Mouse (Mus musculus) heart, adult 8-10 months (tissue): ENCODE results near the gene Nfic. TPM values are rescaled to one million over a fixed set of nuclear protein-coding genes. Genes with fewer than 3 reads are reported as not detected.

Experiments used
- DNase-seq: peaks from one replicate; pipeline ENCODE4 v3.0.0; 2022; ENCODE audit warnings: low spot score
- total RNA-seq, 4 experiments: library from RNA; stranded (reverse); gene quantifications; 2 replicates each; pipeline ENCODE4 v1.2.4; 2022

Nfic gene
- total RNA-seq, 4 experiments from 2014 or later, result 100 to 132 (median 108) TPM

DNA sequence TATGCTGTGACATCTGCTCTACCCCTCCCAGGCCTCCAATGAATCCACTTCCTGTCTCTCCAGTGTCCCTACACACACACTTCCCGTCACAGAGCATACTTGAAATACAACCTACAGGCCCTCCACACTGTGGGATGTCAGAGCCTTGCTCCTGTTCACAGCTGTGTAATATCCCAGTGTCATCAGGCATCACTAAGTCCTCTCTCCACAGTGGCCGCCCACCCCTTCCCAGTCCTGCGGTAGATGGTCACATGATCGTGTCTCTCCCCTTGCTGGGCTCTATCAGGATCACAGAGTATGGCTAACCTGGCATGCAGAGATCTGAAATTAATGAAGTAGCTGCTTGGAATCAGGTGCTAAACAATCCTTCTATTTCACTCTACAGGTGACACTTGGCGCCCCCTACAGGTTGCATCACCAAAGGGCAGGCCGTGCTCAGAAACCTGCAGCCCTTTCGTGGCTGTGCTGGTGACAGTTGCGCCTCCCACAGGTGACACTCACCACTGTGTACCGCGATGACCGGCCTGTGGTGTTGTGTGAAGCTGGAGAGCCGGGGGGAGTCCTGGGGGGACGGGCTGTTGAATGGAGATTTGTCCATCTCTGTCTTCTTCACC, 49.7 kb downstream of the Nfic start:
- no peak for DNase-seq

DNA sequence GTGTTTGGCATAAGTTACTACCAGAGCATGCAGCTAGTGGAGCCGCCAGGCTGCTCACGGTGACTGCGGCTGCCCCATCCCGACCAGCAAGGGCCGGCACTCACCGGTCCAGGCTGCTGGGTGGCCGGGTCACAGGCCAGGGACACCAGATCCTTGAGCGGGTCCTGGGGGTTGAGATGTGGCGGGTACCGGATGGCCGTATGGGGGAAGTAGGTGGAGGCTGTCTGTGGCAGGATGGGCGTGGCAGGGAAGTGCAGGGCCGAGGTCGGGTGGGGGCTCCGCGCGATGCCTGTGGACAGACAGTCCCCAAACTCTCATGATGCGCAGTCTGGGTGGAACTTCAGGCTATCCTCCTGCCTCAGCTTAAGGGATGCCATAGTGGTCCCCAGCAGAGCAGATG, 50.7 kb downstream of the Nfic start:
- DNase-seq, result no peak

DNA sequence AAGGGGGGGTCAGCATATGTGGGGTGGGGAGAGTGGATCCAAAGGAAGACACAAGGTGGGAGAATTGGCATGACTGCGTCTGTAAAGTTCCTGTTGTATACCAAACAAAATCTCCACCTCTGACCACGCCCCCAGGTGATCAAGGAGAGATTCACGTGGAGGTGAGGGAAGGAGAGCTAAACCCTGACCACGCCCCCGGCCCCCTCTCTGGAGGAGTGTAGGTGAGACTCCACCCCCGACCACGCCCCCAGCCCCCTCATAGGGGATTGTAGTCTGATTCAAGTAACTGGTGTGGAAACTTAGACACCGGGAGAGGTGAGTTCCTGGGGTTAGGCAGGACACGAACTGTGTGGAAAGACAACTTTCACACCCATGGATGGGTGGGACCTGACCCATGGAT, 51.4 kb downstream of the Nfic start:
- DNase-seq, result no peak

DNA sequence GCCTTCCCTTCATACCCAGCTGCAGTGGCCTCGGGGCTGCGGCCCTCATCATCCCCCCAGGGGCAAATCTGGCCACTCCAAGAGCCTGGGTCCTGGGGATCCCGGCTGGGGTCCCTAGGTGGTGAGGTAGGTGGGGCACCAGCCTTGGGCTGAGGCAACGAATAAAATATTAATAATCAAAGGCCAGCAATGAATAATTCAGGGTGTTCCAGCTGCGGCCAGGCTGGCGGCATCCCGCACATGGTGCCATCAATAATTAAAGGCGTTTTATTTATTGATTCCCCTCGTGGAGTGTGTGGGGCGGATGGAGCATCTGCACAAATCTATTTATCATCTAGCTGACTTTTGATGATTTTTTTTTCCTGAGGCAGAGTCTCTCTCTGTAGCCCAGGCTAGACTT, 51.9 kb downstream of the Nfic start:
- no peak for DNase-seq

DNA sequence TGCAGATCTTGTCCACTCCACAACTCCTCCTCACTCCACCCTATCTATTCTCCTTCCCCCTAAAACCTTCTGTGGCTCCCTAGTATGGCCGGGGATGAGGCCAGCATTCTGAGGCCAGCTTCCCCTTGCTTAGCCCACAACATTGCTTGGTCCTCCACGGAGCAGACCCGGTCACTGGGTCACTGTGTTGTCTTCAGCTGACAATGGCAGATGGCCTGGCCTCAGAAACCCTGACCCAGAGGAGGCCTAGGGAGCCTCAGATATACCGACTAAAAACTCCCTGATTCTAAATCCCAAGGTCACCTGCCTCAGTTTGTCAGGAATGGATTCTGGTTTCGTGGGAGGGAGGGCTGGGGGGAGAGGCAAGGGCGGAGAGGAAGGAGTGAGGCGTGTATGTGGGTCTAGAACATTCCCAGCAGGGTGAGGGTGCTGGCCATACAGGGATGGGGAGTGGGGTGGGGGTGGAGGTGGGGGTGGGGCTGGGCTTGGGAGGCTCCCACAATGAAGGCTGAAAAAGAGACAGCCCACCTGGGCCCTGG, 53.1 kb downstream of the Nfic start:
- no peak for DNase-seq

DNA sequence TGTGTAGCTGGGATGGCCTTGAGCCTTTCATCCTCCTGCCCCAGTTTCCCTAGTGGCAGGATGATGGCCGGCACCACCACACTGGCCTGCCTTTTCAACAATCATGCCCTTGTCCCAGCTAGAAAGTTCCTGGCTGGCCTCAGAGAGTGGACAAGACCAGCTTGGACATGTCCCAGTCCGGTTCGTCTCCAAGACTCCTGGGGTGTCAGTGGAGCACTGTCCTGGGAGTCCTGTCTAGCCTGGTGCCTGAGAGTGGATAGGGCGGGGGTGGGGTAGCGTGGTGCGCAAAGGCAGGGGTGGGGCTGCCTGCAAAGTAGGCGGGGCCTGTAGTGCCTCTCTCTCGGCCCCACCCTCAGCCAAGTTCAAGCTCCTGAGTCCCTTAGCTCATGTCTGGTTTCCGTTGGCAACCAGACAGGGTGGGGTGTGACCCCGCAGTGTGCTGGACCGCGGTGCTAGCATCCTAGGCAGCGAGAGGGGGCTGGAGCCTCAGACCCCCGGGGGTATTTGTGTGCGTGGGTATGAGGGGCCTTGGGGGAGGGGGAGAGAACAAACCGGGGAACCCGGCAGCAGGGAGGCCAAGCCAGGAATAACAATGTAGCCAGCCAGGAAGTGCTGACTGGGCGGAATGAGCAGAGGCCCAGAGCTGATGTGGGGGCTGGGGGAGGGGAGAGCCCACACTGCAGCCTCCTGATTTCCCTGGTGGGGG, 53.8 kb downstream of the Nfic start:
- peak; percentile 85 for DNase-seq

DNA sequence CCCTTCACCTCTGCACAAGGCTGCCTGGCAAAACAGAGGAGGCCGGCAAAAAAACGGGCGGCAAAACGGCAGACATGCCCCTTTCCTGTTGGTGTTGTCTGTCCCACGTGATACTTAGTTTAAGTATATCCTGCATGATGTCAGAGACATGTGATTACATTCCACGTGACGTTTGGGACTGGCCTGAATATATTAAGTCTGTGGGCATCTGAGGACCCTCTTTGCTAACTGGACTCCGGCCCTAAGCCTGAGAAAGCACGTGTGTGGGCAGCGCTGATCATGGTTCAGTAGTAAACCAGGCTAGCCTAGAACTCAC, 54.3 kb downstream of the Nfic start:
- no peak for DNase-seq

DNA sequence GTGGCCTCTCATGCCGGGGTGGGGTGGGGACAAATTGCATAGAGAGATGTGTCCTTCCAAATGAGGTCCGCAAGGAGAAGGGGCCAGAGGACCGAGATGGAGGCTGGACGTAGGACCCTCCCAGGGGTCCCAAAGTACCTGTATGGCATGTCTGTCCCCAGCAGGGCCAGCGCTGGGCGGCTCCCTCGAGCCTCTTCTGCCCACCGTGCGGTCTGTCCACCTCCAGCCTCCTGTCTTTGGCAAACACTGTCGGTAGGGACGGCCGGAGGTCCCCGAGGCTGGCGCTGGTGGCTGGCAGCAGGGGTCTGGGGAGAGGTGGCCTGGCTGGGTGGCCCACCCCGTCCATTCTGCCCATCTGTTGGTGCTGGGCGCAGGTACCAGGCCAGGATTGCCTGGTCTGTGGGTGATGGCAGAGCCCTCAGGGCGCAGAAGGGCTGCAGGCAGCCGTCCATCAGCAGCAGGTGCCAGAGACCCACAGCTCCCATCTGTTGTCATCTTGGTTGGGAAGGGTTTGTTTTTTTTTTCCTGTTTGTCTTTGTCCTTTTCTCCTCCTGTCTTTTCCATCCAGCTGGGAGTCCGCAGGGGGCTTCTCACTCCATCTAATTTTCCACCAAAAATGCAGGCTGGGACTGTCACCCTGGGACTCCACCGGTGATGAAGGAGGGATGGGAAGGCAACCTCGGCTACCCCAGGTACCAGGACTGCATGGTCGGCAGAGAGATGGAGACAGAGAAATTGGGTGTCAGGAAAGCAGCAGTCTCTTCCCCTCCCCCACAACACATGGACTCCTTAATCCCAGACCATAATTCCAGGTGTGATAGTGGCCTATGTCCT, 54.8 kb downstream of the Nfic start:
- DNase-seq, result no peak

DNA sequence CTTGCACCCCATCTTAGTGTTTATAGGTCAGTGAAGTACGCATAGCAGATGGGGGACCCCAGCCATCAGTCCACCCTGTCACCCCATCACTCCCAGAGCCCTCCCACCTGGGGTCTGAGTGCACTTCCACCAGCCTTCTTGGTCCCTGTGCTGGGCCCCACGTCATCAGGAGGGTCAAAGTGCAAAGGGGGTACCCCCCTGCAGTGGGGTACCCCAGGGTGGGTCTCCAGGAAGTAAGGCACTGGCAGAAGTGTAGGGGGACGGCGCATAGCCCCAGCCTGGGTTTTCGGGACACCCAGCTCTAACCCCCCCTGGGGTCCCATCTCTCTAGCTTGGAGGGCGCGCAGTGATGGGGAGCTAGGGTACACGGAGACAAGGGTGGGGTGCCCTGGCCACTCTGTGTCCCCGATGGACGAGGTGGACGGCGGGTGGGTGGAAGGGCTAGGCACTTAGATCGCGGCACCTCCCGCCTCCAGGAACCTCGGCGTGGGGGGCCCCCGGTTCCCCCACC, 55.6 kb downstream of the Nfic start:
- DNase-seq, result no peak

DNA sequence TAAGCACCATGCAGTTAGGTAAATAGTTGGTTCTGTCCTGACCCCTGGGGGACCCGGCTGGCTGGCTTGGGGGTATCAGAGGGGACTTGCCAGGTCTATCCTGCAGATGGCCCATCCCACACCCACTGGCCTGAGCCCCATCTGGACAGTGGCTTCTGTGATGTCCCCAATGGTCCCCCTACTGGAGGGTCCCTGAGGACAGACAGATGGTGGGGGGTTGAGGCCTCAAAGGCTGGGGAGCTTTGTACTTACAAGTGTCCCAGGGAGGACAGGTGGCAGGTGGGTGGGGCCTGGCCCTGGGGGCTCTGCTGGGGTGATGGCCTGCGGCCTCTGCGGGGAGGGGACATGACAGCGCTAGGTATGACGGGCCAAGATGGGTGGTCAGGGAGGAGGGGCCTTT, 56.1 kb downstream of the Nfic start:
- DNase-seq, result no peak

DNA sequence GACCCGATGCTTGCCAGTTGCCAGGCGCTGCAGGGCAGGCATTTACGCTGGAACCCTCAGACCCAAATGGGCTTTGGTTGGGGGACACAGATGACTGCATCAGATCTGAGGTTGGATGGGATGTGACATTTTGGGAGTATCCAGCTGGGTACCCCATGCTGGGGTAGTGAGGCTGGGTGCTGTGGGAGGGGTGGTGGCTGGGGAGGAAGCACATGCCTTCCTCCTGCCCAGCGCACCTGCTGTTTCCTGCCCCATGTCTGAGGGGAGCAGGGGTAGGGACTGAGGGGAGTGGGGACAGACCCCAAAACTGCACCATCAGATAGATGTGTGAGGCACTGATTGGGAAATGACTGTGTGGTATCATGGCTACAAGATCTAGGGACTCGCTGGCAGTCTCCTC, 58.7 kb downstream of the Nfic start:
- DNase-seq, result no peak

DNA sequence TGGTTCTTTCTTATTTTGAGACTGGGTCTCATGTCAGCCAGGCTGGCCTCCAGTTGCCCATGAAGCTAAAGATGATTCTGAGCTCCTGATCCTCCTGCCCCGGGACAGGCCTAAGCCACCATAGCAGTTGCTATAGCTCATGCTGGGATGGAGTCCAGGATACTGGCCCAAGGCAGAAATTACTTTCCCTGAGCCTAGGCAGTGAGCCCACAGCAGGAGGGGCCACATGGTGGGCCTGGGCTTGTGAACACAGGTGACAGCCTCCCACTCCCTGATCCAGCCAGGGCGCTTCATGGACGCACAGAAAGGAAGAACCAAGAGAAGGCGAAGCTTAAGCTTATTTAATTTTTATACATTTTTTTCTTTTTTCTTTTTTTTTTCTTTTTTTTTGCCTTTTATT, 59.6 kb downstream of the Nfic start:
- DNase-seq, result no peak

DNA sequence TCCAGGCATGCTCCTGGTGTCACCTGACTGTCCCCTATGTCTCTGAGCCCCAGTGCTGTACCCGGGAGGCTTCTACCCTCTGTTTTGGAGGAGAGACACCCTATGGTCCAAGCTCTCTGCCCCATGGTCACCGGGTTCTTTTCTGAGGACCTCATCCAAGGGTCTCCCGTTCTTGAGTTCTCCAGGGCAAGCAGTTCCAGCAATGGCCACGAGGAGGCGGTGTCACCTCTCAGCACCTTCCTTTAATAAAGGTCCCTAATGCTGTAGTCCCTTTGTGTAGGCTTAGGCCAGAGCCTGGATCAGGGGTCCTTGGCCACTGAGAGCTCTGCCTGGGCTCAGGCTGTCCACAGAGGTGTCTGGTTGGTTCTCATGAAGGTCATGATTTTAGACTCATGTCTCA, 60.3 kb downstream of the Nfic start:
- peak; percentile 75 for DNase-seq

DNA sequence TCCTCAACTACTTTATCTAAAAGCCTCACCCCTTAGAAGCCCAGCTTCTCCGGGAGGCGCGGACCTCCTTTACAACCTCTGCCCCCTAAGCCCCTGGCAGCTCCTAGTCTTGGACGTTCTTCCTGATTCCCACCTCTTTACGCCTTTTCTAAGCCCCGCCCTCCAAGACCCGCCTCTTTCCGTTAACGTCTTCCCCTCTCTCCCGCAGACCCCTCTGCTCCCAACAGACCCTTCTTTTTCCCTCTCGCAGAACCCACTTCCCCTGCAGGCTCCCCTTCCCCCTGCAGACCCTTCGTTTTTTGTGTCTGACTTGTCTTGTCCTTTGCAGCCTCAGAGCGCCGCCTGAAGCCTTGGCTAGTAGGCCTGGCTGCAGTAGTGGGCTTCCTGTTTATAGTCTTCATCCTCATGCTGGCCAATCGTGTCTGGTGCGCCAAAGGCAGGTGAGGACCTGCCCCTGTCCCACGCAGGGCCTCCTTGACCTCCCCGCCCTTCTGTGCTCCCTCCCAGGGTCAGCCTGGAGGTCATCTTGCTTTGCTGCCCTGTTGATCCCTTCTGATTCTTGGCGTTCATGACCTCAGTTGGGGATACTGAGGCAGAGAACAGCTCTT, 61.9 kb downstream of the Nfic start:
- no peak for DNase-seq

DNA sequence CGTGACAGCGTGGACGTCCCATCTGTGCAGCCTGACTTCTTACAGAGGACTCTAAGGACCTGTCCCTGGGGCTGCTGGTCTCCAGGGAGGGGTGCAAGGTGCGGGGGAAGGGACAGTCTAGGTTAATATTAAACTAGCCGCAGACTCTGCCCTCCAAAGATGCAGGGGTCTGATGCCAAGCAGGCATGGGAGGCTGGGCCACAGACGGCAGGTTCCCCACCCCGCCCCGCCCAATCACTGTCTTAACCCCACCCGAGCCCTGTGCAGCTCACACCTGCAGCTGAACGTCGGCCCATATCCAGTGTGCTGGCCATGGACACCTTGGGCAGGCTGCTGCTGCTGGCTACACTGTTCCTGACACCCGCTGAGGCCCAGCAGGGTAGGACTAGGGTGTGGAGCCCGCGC, 62.7 kb downstream of the Nfic start, which contains the start of gene Smim24:
Smim24 (plus strand) TSS at position 271 of the 405 bp plus-strand sequence.
- DNase-seq, result no peak

DNA sequence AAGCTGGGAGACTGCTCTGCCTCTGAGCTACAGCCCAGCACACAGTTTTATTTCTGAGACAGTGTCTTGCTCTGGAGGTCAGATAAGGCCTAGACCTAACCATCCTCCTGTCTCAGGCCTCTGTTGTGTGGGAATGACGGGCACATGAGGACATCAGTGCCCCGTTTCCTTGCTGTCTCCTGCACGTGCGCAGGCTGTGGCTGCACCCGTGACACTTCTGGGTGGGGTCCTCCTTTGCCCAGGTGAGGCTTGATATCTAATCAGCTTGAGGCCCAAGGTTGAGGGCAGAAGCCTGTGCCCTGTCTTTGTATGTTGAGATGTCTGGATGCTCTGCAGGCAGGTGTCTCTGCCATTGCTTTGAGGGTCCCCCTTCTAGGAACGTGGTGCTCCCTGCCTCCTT, 63.2 kb downstream of the Nfic start:
- DNase-seq, result no peak

DNA sequence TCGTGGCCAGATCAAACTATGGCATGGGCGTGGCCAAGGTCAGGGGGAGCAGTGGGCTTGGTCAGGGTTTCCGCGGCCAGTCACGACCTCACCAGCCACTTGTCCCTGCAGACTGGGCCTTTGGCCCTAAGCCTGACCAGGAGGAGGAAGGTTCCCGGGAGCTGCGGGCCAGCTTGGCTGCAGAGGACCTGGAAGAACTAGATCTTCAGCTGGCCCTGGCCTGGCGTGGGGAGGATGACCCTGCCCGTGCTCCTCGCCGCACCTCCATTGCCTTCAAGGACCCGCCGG, 64.8 kb downstream of the Nfic start:
- no peak for DNase-seq

DNA sequence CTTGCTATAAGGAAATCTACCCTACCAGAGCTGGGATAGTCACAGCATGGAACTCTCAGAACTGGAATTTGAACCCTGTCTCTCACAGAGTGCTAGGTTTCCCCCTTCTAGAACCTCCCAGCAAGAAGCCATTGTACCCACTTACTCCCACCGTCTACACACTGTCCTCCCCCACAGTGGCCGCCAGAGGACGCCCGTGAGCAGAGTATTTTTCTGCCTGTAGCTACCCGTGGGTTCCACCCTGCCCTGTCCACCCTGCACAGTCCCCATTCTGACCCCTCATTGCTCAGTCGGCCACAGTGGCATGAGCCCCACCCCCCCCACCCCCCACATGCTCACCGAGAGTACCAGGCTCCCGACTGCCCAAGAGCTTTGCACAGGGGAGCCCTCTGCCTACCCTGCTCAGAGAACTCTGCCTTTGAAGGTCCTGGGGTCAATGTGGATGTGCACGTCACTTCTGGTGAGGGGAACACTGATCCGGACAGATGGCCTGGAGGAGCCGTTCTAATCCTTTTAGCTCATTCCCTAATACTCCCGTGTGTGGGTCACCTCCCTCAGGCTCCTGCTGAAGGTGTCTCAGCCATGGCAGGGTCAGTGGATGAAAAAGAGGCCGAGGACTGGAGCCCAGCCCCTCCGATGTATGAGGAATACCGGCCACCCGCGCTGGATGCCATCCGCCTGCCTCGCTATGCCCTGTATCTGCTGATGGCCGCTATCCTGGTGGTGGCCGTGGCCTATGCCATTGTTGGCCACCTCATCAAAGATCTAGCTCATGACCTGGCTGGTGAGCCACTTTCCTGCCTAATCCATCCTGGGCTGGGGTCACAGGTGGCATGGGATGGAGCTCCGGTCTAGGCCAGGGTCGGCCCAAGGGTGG, 65.4 kb downstream of the Nfic start:
- DNase-seq, result peak; percentile 75

DNA sequence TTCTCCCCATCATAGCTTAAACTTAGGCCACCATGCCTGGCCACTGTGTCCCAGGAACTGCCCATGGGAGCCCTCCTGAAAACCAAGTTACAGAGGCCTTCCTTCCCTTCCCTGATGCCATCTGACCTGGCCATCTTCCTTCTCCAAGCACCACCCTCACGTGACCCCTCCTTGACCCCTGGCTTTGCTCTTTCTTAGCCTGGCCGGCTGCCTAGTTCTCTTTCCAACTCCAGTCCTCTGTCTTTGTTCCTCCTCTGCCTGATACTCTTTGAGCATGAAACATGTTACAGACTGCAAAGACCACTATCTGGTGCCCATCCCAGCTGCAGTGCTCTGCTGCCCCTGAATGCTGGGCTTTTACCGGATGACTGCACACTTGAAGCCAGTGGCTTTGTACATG, 66.1 kb downstream of the Nfic start:
- DNase-seq, result no peak

DNA sequence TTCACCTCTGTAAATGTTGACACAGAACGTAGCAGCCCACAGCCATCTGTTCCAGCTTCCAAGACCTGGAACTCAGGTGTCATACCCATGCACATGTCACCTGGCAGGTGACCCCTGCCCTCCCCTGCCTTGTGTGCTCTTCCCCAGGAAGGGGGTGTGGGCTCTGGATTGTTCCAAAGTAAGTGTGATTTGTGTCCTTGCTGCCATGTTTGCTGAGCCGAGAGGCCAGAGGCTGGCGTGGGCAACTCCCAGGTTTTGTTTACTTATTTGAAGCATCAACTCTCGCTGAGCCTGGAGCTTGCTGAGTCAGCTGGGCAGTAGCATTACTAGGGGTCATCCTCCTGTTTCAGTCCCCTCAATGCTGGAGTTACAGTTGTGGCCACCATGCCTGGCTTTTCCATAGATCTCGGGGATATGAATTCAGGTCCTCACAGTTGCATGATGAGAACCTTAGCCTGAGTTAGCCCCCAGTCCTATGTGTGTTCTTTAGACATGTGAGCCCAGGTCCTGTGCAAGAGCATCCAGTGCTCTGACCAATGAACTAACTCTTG, 66.9 kb downstream of the Nfic start, which contains the start of gene Gm48552:
Gm48552 (plus strand) TSS at position 501 of the 551 bp plus-strand sequence.
- no peak for DNase-seq

DNA sequence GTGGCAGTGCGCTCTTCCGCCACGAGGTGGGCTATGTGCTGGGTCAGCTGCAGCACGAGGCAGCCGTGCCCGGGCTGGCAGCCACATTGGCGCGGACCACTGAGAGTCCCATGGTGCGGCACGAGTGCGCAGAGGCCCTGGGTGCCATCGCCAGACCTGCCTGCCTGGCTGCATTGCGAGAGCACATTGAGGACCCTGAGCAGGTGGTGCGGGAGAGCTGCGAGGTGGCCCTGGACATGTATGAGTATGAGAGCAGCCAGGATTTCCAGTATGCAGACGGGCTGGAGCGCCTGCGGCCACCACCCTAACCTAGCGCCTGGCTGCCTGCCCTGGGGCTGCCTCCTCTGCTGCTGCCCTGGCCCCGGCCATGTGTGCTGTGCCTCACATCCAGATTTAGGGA, 67.7 kb downstream of the Nfic start:
- DNase-seq, result no peak
